Mouse (Mus musculus) testis, adult 2 months (tissue): ENCODE data around the gene Sgk2.

Source experiments
- CTCF ChIP-seq: fragments of 200-500 bp; IDR thresholded peaks from 2 replicates; pipeline ENCODE4 v1.5.1; 2012; ENCODE audit warnings: low read depth, mild to moderate bottlenecking, inconsistent platforms, low read length, moderate library complexity; ENCODE audit not compliant: control insufficient read depth, insufficient read depth, insufficient replicate concordance
- POLR2A ChIP-seq: fragments of 200-500 bp; IDR thresholded peaks from 2 replicates; pipeline ENCODE4 v1.6.1; 2012; ENCODE audit warnings: low read depth, mild to moderate bottlenecking, inconsistent platforms, low read length, moderate library complexity; ENCODE audit not compliant: control insufficient read depth

DNA sequence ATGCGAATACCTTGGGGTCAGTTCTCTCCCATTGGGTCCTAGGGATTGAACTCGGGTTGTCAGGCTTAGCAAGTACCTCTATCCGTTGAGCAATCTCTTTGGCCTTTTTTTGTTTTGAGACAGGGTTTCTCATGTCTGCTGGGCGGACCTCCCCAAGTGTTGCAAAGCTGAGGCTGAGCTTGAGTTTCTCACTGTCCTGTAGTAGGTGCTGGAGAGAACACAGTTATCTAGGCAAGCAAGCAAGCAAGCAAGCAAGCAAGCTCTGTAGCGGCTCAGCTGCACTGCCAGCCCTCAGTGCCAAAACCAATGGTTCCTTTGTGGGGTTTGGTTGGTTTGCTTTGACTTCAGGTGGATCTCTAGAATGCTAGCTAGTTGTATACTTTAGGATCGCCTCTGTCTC lies 73.5 kb downstream of the Sgk2 start:
- TF ChIP-seq CTCF (no peak), POLR2A (no peak)
